Mouse (Mus musculus) hematopoietic stem cell, adult 5-6 weeks (primary cell): ENCODE results near the gene Wdr78. TPM values are rescaled to one million over a fixed set of nuclear protein-coding genes. Genes with fewer than 3 reads are reported as not detected.

Source experiments
- ATAC-seq, 2 experiments: fragments of 125-278 bp in 1 of 2; replicated peaks in 1 of 2; 2 replicates each; pipeline ENCODE4 v1.8.0; 2016 to 2017; ENCODE audit warnings: inconsistent platforms in 2 of 2, mild to moderate bottlenecking in 2 of 2, moderate number of reproducible peaks in 2 of 2, low read depth in 1 of 2, moderate TSS enrichment in 1 of 2; ENCODE audit not compliant: low FRiP score in 2 of 2, poor library complexity in 2 of 2, severe bottlenecking in 2 of 2, insufficient read depth in 1 of 2, low TSS enrichment in 1 of 2
- total RNA-seq: library from RNA; stranded (forward); fragments of 172-1452, 232-1000 nt; gene quantifications from 2 replicates; pipeline ENCODE4 v1.2.3, GENCODE M21; 2017

Gene Wdr78
- total RNA-seq, 1 experiment from 2014 or later = 6.6 TPM

DNA sequence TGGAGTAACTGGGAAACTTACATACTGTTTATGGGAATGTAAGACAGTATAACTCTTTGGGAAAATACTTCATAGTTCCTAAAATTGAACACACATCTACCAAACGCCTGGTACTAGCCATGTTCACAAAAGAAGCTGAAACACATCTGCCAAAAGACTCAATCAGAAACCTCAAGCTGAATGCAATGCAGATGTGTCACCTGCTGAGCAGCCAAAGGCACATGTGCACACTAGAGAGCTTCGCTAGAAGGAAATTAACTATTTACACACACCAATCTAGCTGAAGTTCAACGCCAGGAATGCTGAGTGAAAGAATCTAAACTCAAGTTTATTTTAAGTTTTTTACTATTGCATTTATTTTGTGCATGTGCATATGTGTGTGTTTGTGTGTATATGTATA lies 43.7 kb downstream of the Wdr78 start:
- no peak for ATAC-seq

DNA sequence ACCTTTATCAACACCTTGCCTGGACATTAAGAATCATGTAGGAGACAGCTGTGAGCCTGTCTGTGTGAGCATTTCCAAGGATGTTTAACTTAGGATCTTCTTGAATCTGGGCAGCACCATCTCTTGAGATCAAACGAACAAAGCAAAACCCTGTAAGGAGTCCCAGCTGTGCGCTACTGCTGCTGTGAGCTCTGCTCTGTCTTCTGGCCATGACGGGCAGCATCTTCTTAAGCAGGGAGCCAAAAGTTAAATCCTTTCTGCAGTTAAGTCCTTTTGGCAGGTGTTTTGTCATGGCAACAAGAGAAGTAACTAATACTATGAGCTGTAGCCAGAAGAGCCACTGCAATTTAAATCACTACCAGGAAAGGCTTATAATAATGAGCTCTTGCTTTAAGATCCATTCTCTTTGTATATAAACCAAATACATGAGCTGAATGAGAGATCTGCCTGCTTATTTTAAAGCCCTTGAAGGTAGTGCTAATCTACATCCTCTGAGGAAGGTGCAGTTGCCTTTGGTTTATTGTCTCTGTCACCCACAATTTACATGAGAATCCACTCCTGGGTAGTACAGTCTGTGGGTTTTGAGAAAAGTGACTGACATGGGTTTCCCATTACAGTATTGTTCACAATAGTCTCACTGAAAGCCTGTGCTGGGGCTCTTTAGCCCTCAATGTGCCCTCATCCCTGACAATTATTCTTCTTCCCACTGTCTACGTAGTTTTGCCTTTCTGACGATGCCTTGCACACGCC lies 46.3 kb downstream of the Wdr78 start:
- ATAC-seq = no peak

DNA sequence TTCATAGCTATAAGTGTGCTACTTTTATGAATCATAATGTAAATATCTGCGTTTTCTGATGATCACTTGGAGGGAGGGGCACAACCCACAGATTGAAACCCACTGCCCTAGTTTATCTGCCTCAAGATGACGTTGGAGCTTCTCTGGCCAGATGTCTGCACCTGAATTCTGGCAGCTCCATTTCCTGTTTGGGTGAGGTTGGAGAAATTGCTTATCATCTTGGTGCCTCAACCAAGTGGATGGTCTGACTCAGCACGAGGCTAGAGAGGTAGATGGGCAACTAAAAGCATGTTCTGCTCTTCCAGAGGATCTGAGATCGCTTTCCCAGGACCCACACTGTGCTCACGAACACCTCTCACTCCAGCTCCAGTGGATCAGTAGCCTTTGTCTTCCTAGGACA lies 49.4 kb downstream of the Wdr78 start:
- ATAC-seq = no peak

DNA sequence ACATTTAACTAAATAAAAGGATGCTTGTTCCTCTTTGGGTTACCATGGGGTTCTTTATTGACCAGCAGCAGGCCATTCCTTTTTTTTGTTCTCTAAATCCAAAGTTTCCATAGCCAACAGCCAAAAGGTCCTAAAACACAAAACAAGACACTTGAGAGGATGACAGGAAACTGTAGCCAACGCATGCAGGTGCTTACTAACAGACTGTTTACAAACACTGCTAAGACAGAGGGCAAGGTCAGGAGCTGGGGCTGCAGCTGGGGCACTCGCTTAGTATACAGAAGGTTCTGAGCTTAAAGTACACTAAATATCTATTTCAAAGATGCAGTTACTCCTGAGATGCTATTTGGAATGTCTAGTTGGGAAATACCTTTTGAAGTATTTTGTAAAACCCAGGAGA lies 49.9 kb downstream of the Wdr78 start:
- ATAC-seq = no peak

DNA sequence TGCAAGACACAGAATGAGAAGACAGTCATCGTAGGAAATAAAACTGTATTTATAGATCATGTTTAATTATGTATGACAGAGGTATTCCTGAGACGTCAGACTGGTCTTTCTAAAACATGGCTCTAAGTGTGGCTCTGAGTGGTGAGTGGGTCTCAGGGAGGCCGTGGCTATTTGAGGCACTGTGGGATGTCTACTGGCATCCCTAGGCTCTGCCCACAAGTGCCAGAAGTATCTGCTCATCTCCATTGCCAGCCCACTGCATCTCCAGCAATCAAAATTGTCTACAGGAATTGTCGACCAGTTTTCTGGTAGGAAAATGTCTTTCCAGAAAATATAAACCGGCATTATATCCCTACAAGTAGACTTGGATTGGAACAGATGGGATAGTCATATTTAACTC lies 57.4 kb downstream of the Wdr78 start:
- no peak for ATAC-seq

DNA sequence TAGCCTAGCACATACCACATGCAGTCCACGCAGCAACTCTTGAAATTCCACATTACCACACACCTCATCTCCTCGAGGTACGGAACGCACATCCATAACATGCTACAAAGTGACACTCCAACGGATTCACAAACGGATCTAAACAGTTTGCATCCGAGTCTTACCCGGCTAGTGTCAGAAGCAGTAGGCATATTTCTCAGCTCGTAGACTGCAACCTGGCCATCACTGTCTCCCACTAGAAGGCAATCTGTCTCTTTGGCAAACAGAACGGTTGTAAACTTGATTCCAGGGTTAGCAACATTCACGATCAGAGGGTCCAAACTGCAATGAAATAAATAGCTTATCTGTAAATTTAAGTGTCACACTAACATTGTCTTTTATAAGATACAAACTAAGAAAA lies 66.3 kb downstream of the Wdr78 start:
- no peak for ATAC-seq

DNA sequence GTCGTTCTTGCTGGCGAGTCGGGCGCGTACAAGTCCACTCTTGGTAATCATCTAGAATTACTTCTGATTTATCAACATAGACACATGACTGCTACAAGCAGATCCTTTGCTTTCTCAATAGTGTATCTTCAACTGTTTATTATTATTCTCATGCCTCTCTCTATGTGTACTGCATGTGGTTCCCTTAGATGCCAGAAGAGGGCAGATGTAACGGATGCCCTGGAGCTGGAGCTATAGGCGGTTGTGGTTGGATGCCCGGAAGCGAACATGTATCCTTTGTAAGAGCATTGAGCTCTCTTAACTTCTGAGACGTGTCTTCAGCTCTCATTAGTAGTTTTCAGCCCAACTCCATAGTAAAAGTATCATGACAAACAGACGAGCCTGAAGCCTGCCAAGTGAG lies 71.4 kb downstream of the Wdr78 start:
- ATAC-seq = no peak

DNA sequence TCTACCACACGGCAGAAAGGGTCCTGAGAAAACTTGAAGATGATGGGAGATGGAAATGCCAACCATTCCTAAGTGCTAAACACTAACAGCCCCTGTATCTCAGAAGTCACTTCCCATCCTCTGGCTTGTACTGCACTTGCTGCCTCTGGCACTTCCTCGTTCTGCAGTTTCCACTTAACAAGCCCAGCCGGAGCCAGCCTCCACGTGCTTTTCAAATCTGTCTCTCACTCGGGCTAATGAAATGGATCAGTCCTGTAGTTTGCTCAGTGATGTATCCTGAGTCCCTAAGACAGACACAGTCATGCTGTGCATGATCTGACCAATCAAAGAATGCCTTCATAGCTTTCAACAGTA lies 74.5 kb downstream of the Wdr78 start:
- ATAC-seq = peak; percentile 54 to 78

DNA sequence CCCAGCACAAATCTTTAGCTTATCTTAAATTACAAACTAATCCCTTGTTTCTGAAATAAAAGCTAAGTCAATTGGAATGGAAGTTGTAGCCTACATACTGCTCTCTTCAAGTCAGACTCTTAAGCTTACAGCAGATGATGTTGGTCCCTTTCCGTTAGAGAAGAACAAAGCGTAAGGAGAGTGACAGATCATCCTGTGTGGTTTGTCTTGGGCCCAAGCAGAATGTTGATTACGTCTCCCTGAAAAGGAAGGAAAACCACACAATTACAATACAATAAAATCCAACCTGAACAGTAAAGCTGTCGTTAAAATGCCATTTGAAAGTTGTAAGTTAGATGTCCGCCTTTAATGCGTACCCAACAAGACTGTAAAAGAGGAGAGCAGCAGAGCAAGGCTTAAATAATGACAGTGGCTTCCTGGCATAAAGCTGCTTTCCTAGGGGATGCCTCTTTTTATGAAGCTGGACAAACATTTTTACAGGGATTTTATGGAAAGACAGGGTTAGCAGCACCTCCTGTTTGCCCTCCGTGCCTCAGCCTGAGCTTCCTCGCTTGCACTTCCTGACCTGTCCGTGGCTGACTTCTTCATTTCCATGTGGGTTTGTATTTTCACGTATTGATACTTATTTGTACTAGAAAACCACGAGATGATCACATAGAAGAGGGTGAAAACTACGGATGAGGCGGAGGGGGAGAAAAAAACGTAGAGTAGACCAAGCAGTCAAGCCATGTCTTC lies 75.1 kb downstream of the Wdr78 start:
- peak; percentile 50 to 53; a peak in 3 of 4 replicates for ATAC-seq

DNA sequence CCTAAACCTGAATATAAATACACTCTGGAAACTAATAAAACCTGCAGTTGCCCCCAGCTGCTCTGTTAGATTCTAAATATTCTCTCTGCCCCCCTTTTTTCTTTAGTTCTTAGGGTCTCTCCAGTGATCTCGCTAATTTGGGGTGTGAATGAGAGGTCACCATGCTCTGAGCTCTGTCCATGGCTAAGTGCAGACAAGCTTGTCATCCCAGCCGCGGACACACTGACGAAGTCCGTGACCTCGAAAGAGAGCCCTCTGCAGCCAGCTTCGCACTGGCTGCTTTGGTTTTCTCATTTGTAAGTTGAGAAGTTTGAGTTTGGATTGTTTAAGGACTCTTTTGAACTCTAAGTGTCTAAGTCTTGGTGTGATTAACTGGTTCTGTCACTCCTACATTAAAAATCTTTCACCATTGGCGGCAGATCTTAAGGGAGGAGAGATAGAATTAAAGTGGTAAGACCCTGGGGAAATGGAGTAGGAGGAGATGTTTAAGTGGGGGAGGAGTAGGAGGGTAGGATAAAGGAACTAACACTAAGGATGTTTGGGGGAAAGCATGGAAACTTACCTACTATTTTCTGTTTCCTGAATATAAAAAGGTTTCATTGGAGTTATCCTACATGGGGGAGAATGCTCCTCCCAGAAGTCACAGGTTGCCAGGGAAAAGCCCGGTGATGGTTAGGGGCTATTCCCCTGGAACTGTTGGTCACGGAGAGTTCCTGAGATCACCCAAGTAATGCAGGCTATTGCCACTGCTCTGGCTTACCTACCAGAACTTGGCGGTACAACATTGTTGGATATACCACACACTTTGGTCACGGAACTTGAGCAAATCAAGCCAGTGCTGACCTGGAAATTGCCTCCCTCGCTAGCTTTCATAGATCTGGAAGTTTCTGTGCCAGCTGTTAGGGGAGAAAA lies 85.9 kb downstream of the Wdr78 start:
- ATAC-seq = no peak

DNA sequence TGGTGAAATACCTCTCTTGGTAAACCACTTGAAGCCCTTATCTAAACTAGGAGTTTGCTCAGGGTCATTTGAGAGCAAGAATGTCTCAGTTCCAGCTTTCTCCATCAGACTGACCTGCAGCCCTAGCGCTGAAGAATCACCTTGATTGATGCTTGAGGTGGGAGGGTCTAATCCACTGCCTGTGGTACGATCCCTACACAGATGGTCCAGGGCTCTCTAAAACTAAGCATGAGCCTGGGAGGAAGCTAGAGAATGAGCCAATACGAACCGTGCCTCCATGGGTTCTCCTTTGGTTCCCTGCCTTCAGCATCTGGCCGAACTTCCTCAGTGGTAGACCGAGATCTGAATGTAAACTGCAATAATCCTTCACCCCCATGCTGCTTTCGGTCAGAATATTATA lies 86.6 kb downstream of the Wdr78 start:
- no peak for ATAC-seq

DNA sequence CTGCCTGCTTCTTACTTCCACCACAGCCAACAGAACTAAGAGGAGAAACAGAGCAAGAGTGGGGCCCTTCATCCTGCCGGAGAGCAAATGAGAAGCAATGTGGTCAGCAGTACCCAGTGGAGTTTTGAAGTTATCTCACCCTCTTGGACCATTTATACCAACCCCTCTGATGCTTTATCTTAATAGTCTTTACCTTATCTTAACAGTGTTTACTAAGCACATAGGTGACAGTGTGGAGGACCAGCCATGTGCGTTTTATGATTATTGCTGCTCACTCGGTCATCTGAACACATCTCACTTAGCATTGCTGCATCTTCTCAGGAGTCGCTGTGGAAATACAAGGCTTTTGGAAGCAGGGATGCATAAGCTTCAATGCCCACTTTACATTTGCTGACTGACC lies 87.7 kb downstream of the Wdr78 start, which contains the start of gene Insl5:
Gene Insl5 (minus strand): TSS at position 222 of the 400 bp plus-strand sequence.
- ATAC-seq = no peak

DNA sequence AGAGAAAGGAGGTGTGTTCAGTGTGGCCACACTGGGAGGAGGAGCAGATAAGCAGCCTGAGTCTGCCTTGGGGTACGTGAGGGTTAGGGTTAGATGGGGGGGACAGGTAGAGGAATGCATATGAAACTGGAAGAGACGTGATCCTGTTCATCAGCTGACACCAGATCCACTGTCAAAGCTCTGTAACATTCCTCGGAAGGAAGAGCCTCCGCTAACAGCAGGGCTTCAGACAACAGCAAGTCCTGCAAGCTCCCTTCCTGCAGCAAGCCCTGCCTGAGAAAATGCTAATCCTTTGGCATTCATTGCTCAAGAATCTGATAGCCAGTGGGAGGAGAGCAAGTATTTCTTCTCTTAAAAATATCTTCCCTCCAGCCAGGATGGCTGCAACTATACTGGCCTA lies 100.9 kb downstream of the Wdr78 start:
- no peak for ATAC-seq

DNA sequence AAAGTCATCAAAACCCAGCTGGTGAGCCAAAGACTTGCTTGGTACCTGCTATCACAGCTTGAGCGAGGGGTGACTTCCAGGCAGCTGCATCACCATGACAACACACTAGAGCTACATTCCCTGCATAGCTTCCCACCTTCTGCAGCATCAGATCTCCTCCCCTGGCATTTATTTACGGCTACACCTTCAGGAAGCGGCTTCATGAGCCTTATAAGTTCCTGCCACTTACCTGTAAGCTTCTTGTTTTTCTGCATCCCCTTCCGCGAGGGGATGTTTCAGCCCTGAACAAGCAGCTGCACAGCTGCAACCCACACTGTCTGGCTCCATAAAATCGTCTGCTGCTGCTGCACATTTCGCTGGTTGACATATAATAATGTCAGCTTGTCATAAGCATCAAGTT lies 102.5 kb downstream of the Wdr78 start:
- no peak for ATAC-seq

DNA sequence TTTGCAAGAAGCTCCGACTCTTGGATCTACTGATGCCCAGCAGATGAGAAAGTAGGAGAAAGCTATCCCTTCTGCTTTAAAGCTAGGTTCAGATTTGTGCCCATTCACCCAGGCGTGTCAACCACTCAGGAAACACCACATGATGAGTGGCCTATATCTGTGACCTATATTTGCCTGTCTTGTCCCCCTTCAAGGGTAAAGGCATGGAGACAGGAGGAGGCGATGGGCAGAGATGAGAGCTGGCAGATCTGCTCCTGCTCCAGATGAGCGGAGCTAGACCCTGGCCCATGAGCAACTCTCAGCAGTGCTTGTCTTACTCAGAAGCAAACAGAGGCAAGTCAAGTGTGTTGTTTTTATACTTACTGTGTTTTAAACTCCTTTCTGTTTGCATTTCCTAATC lies 103.6 kb downstream of the Wdr78 start:
- no peak for ATAC-seq

DNA sequence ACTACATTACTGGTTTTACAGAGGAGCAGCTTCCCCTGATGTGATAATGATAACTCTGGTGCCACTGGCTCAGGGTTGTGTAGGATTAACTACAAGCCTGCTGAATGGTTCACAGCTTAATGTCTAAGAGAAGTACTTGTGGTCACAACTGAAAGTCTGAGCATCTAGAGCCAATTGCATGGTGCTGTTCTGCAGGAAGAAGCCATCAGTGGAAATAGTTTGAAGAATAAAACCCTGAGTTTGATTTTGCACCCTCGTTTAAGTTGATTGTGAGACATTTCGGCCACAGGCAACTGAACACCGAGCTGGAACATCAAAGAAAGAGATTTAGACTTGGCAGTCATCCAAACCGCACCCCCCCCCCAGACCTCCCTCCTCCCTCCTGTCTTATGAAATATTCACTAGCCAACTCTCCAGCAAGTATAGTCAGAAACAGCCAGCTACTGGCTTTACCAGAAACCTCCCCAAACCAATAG lies 107.4 kb downstream of the Wdr78 start:
- ATAC-seq = peak in 1 of 2 experiments; percentile 53; a peak in 2 of 4 replicates

DNA sequence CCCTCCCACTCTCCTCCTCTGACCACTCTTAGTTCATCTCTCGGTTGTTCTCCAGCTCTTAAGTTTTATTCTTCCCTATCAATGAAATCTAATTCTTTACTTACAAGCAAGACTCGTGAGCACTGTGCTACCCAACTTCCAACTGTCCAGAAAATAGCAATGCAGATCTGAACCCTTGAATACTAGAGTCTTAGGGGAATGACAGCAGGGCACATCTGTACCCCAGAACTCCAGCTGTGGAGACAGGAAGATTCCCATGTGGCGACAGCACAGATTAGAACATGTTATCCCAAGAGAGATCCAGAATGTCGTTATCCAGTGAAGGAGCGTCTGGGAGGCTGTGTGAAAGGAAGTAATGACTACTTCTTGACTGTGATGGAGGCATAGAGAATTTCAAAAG lies 108.1 kb downstream of the Wdr78 start:
- no peak for ATAC-seq
